Mouse (Mus musculus) G1E (cell line): ENCODE measurements around the gene E130309D02Rik.

Experiments used
- CTCF ChIP-seq: IDR thresholded peaks from 2 replicates; pipeline ENCODE4 v1.5.1; 2012; ENCODE audit warnings: low read depth, low read length, inconsistent platforms, mixed read lengths
- TAL1 ChIP-seq: conservative IDR thresholded peaks from 2 replicates; pipeline ENCODE4 v1.6.1; 2012; ENCODE audit warnings: low read depth, low read length, inconsistent platforms, mixed read lengths

GRCm38 (mm10) chr5:143253881-143254486 lies 61.2 kb downstream of the E130309D02Rik start:
- TF ChIP-seq CTCF (no peak), TAL1 (no peak)
